Mouse (Mus musculus): ENCODE measurements around the gene Ubl4b. TPM values are rescaled to one million over a fixed set of nuclear protein-coding genes. Genes with fewer than 3 reads are reported as not detected.

Gene Ubl4b
- not detected in 2 replicates for polyA plus RNA-seq (2015; fragmentation: Nextera tagmentation; extraction: Ambion mirVana)

- Histone ChIP-seq H3K4me1 (peaks cover 16% of the 10 kb centered on the region), H3K4me3 (replicated peaks) (no peak within 1 kb of the TSS), H3K9ac (replicated peaks) (no peak within 1 kb of the TSS), H3K27me3 (replicated peaks) (peaks cover 24% of the 10 kb centered on the region), H3K27ac (replicated peaks) (no peak within 1 kb of the TSS), H3K4me2 (no peak within 1 kb of the TSS), H3K9me3 (replicated peaks) (no peaks in the 10 kb centered on the region), H3K36me3 (no peaks in the 10 kb centered on the region)
- WGBS = 94% methylated on average over 2 of the region's 2 CpGs
- no peak for ATAC-seq (ENCODE audit: low FRiP score)
These were observed at the start of gene Ubl4b for GRCm38 (mm10) chr3:107554842-107555241. Gene Ubl4b, minus strand, starts transcription at chr3:107555073.

GRCm38 (mm10) chr3:107600127-107600526, 45.3 kb upstream of the Ubl4b start:
- Histone ChIP-seq H3K27me3 (replicated peaks) (peaks cover 66% of the 10 kb centered on the region), H3K4me1 (peaks cover 12% of the 10 kb centered on the region), H3K4me3 (replicated peaks) (no peak overlapping the region), H3K36me3 (no peaks in the 10 kb centered on the region), H3K9me3 (replicated peaks) (no peaks in the 10 kb centered on the region), H3K4me2 (no peak overlapping the region), H3K27ac (replicated peaks) (no peak overlapping the region), H3K9ac (replicated peaks) (no peak overlapping the region)
- ATAC-seq (ENCODE audit: low FRiP score) = no peak
- WGBS = 57% methylated on average over 6 of the region's 6 CpGs

DNA sequence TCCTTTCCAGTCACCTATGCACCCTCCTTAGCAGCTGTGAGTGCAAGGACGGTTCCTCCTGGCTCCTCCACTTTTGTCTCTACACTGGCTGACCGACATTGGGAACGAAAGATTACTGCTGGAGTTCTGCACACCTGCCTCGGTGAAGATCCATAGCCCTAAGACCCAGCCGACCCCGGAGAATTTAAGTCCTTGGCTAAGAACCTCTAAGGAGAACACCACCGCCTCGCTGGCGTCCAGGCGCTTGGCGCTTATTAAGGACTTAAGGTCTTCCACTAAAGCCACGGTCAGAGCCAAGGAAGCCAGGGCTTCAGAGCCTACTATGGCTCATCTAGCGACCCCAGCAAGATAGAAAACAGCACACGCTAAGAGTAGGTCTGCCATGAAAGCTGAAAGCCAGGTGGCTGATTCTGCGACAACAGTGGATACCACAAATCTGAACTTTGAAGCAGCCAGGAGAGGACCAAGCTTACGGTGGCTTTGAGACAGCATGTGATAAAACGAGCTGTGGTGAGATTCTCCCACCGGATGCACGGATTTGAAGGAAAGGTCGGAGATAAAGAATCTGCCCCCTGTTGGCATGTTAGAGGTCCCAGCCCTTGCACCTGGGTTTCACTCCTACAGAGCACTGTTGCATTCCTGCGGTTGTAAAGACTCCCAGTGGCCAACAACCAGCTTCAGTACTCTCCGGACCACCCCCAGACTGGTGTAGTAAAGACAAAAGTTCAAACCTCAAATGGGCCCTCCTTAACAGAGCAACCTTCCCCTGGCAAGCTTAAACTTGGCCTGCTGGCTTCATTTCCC, 42.9 kb upstream of the Ubl4b start:
- H3K9me3 ChIP-seq (replicated peaks) = no peaks in the 10 kb centered on the region
- H3K36me3 ChIP-seq = no peaks in the 10 kb centered on the region
- H3K27me3 ChIP-seq (replicated peaks) = peaks cover 82% of the 10 kb centered on the region
- no peak overlapping the region for H3K4me3 ChIP-seq (replicated peaks)
- H3K9ac ChIP-seq (replicated peaks) = no peak overlapping the region
- no peak for ATAC-seq (ENCODE audit: low FRiP score)
- no peak overlapping the region for H3K27ac ChIP-seq (replicated peaks)
- peaks cover 18% of the 10 kb centered on the region for H3K4me1 ChIP-seq
- 5% methylated on average over 22 of the region's 22 CpGs for WGBS
- H3K4me2 ChIP-seq = no peak overlapping the region

DNA sequence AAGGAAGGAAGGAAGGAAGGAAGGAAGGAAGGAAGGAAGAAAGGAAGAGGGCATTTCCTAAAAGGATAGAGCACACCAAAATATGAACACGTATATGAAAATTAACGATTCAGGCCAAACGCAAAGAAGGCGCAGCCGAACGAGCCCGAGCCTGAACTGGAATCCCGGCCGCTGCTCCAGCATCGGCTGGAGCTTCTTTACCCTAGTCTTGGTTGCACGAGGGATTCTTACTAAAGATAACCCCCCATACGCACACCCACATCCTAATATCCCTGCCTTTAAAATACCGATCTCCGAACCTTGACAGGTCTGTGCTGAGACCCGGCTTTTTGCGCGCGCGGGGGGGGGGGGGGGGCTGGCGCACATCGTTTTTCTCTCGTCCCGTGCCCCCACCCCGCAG, 42.3 kb upstream of the Ubl4b start:
- WGBS = 1% methylated on average over 23 of the region's 24 CpGs

DNA sequence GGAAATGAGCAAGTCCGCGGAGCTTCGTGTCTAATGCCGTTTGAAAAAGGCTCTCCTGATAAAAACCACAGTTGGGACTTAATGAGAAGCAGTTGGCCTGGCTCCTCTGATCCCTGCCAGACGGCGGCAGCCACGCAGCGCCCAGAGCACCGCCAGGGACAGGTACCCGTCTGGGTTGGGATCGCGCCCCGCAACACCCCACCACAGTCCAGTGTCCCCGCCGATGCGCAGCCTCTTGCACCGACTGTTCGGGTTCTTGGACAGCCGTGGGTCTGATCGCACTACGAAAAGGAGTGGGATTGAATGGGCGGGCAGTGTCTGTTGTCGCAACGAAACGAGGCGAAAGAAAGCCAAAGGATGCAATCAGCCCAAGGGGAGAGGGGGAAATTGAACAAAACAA, 41.7 kb upstream of the Ubl4b start:
- under 1% methylated on average over 26 of the region's 26 CpGs for WGBS
- Histone ChIP-seq H3K27ac (replicated peaks) (no peak overlapping the region), H3K4me2 (no peak overlapping the region), H3K9me3 (replicated peaks) (no peaks in the 10 kb centered on the region), H3K4me1 (peaks cover 18% of the 10 kb centered on the region), H3K27me3 (replicated peaks) (peaks cover 86% of the 10 kb centered on the region), H3K4me3 (replicated peaks) (no peak overlapping the region), H3K9ac (replicated peaks) (no peak overlapping the region), H3K36me3 (no peaks in the 10 kb centered on the region)
- ATAC-seq (ENCODE audit: low FRiP score) = no peak

More for the DNA sequence above, 42.3 kb upstream of the Ubl4b start:
- H3K36me3 ChIP-seq = no peaks in the 10 kb centered on the region
- H3K4me2 ChIP-seq = no peak overlapping the region
- no peak overlapping the region for H3K4me3 ChIP-seq (replicated peaks)
- H3K9me3 ChIP-seq (replicated peaks) = no peaks in the 10 kb centered on the region
- H3K9ac ChIP-seq (replicated peaks) = no peak overlapping the region
- no peak for ATAC-seq (ENCODE audit: low FRiP score)
- H3K4me1 ChIP-seq = peaks cover 18% of the 10 kb centered on the region
- no peak overlapping the region for H3K27ac ChIP-seq (replicated peaks)
- peaks cover 86% of the 10 kb centered on the region for H3K27me3 ChIP-seq (replicated peaks)

DNA sequence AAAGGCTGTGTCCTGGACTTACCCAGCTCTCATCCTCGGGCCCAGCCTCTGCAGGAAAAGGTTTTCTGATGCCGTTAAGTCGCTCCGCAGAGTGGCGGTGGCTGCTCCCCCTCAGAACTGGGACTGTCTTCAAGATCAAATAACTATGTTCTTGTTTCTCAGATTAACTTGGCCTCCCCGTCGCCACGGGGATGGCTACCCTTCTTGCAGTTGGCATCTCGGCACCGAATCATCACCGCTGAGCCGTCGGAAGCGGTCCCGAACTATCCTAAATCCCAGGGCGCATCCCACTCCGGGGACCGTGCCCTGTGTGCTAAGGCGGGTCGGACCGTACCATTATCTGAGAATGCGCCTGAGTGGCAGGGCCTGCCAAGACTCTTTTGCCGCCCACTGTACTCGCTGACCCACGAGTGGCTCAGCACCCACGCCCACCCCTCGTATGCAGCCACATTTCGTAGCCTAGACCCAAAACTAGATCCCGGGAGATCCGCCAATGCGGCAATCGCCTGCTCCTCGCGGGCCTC, 41.1 kb upstream of the Ubl4b start:
- Histone ChIP-seq H3K4me3 (replicated peaks) (no peak overlapping the region), H3K4me2 (0 out of 2 replicates have a peak overlapping the region, but pooled peaks have one; percentile 55), H3K4me1 (peaks cover 18% of the 10 kb centered on the region), H3K27ac (replicated peaks) (no peak overlapping the region), H3K27me3 (replicated peaks) (peaks cover 86% of the 10 kb centered on the region), H3K36me3 (no peaks in the 10 kb centered on the region), H3K9ac (replicated peaks) (no peak overlapping the region), H3K9me3 (replicated peaks) (no peaks in the 10 kb centered on the region)
- WGBS = 1% methylated on average over 34 of the region's 34 CpGs
- ATAC-seq (ENCODE audit: low FRiP score) = no peak; the same call in 1 of the 2 replicates

GRCm38 (mm10) chr3:107595264-107595937, 40.5 kb upstream of the Ubl4b start:
- Histone ChIP-seq H3K4me1 (peaks cover 18% of the 10 kb centered on the region), H3K4me3 (replicated peaks) (peak overlapping the region; percentile 28), H3K27me3 (replicated peaks) (peaks cover 84% of the 10 kb centered on the region), H3K9me3 (replicated peaks) (no peaks in the 10 kb centered on the region), H3K36me3 (no peaks in the 10 kb centered on the region), H3K4me2 (peak overlapping the region; percentile 55), H3K27ac (replicated peaks) (no peak overlapping the region), H3K9ac (replicated peaks) (no peak overlapping the region)
- ATAC-seq (ENCODE audit: low FRiP score) = peak; percentile 28
- under 1% methylated on average over 50 of the region's 50 CpGs for WGBS

- H3K4me2 ChIP-seq = peak within 1 kb of the TSS; percentile 55
- under 1% methylated on average over 33 of the region's 46 CpGs for WGBS
- ATAC-seq (ENCODE audit: low FRiP score) = peak; percentile 45; the same call in 1 of the 2 replicates
- no peaks in the 10 kb centered on the region for H3K36me3 ChIP-seq
- no peak within 1 kb of the TSS for H3K9ac ChIP-seq (replicated peaks)
- H3K9me3 ChIP-seq (replicated peaks) = no peaks in the 10 kb centered on the region
- no peak within 1 kb of the TSS for H3K27ac ChIP-seq (replicated peaks)
- peak within 1 kb of the TSS; percentile 28 for H3K4me3 ChIP-seq (replicated peaks)
- H3K4me1 ChIP-seq = peaks cover 18% of the 10 kb centered on the region
- H3K27me3 ChIP-seq (replicated peaks) = peaks cover 81% of the 10 kb centered on the region
These were observed 39.9 kb upstream of the Ubl4b start, which contains the start of gene Alx3 for GRCm38 (mm10) chr3:107594662-107595263. Gene Alx3, plus strand, starts transcription at chr3:107595031.

DNA sequence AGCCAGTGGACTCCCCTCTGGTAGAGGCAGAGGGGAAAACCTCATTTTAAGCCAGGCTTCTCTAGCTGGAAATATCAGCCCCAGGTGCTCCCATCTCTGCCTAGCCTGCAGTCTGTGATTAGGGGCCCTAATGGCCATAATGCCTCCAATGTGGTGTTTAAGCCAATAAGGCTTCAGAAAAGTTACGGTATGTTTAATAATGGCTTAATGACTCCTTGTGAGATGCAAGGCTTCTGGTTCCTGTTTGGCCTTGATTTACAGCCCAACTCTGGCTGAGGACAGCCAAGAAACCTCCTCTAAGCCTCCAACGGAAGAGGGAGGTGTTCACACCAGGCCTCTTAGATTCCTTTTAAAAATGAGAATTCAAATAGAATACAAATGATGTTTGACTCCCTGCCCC, 38.8 kb upstream of the Ubl4b start:
- H3K4me1 ChIP-seq = peaks cover 18% of the 10 kb centered on the region
- no peaks in the 10 kb centered on the region for H3K36me3 ChIP-seq
- peaks cover 75% of the 10 kb centered on the region for H3K27me3 ChIP-seq (replicated peaks)
- no peak overlapping the region for H3K4me2 ChIP-seq
- no peaks in the 10 kb centered on the region for H3K9me3 ChIP-seq (replicated peaks)
- H3K4me3 ChIP-seq (replicated peaks) = no peak overlapping the region
- ATAC-seq (ENCODE audit: low FRiP score) = no peak
- H3K27ac ChIP-seq (replicated peaks) = no peak overlapping the region
- 18% methylated on average over 2 of the region's 2 CpGs for WGBS
- H3K9ac ChIP-seq (replicated peaks) = no peak overlapping the region

- Histone ChIP-seq H3K9ac (replicated peaks) (no peak overlapping the region), H3K36me3 (no peaks in the 10 kb centered on the region), H3K4me3 (replicated peaks) (no peak overlapping the region), H3K27ac (replicated peaks) (no peak overlapping the region), H3K9me3 (replicated peaks) (no peaks in the 10 kb centered on the region), H3K27me3 (replicated peaks) (peaks cover 81% of the 10 kb centered on the region), H3K4me2 (no peak overlapping the region), H3K4me1 (peaks cover 16% of the 10 kb centered on the region)
- 66% methylated on average over 1 of the region's 1 CpGs for WGBS
- no peak for ATAC-seq (ENCODE audit: low FRiP score)
These were observed 36.7 kb upstream of the Ubl4b start for GRCm38 (mm10) chr3:107591612-107592011.

DNA sequence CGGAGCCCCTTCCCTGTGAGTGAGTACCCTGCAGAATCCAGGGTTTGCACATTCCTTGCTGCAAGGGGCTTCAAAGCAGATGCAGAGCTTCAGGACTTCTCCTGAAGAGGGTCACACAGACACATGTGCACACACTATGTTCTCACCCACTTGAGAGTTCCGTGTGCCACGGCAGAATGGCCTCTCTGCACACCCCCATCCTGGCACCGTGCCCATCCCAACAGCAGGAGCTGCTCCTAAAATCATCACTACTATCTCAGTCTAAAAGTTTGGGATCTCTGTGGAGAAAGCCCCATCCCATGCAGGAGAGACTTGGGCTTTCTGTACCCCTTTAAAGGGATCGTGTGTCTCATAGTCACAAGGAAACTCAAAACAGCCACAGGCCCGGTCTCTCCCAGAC, 31.6 kb upstream of the Ubl4b start:
- peaks cover 84% of the 10 kb centered on the region for H3K27me3 ChIP-seq (replicated peaks)
- no peaks in the 10 kb centered on the region for H3K36me3 ChIP-seq
- H3K27ac ChIP-seq (replicated peaks) = no peak overlapping the region
- no peak overlapping the region for H3K4me2 ChIP-seq
- no peaks in the 10 kb centered on the region for H3K9me3 ChIP-seq (replicated peaks)
- H3K9ac ChIP-seq (replicated peaks) = no peak overlapping the region
- H3K4me1 ChIP-seq = peaks cover 10% of the 10 kb centered on the region
- 80% methylated on average over 6 of the region's 6 CpGs for WGBS
- no peak for ATAC-seq (ENCODE audit: low FRiP score)
- H3K4me3 ChIP-seq (replicated peaks) = no peak overlapping the region
